Mouse (Mus musculus): ENCODE measurements around the gene Sprr2i. TPM values are rescaled to one million over a fixed set of nuclear protein-coding genes. Genes with fewer than 3 reads are reported as not detected.

The Sprr2i gene
- polyA plus RNA-seq, 2 experiments, result not detected

GRCm38 (mm10) chr3:92417782-92418181 is 10.0 kb downstream of the Sprr2i start, which contains the start of gene Sprr2j-ps:
TSS of gene Sprr2j-ps (plus strand) at chr3:92418082.
- H3K4me1 ChIP-seq (ENCODE audit: control insufficient read depth, insufficient read depth, low read length), result no peaks in the 10 kb centered on the region
- 81% methylated on average over 2 of the region's 2 CpGs for WGBS
- TF ChIP-seq POLR2A (IDR thresholded peaks at IDR 0.05; ENCODE audit: borderline replicate concordance, extremely low read depth, insufficient read depth, insufficient read length), result no peak
- no peak within 1 kb of the TSS for H3K27ac ChIP-seq (replicated peaks; ENCODE audit: low read depth, low read length)
- no peak within 1 kb of the TSS for H3K9ac ChIP-seq (ENCODE audit: low read depth, low read length, severe bottlenecking)
- no peaks in the 10 kb centered on the region for H3K36me3 ChIP-seq (ENCODE audit: control insufficient read depth, insufficient read depth, low read length)
- no peaks in the 10 kb centered on the region for H3K9me3 ChIP-seq (ENCODE audit: control insufficient read depth, low read length)
- no peak within 1 kb of the TSS for H3K4me2 ChIP-seq (replicated peaks; ENCODE audit: low read depth, low read length, severe bottlenecking)
- H3K27me3 ChIP-seq (ENCODE audit: control insufficient read depth, insufficient read depth, low read length), result no peaks in the 10 kb centered on the region
- no peak for DNase-seq (ENCODE audit: low spot score)
- no peak for ATAC-seq (ENCODE audit: low FRiP score, low read depth)
- H3K4me3 ChIP-seq (replicated peaks; ENCODE audit: low read length), result no peak within 1 kb of the TSS

GRCm38 (mm10) chr3:92429323-92429722 is 21.5 kb downstream of the Sprr2i start, which contains the start of gene Gm9774:
TSS of gene Gm9774 (minus strand) at chr3:92429423.
- TF ChIP-seq POLR2A (IDR thresholded peaks at IDR 0.05; ENCODE audit: borderline replicate concordance, extremely low read depth, insufficient read depth, insufficient read length), result no peak
- no peaks in the 10 kb centered on the region for H3K9me3 ChIP-seq (ENCODE audit: control insufficient read depth, low read length)
- DNase-seq (ENCODE audit: low spot score) (no peak), ATAC-seq (ENCODE audit: low FRiP score, low read depth) (no peak)
- no peak within 1 kb of the TSS for H3K9ac ChIP-seq (ENCODE audit: low read depth, low read length, severe bottlenecking)
- no peak within 1 kb of the TSS for H3K4me2 ChIP-seq (replicated peaks; ENCODE audit: low read depth, low read length, severe bottlenecking)
- no peak within 1 kb of the TSS for H3K27ac ChIP-seq (replicated peaks; ENCODE audit: low read depth, low read length)
- 86% methylated on average over 6 of the region's 6 CpGs for WGBS
- H3K4me3 ChIP-seq (replicated peaks; ENCODE audit: low read length), result no peak within 1 kb of the TSS
- no peaks in the 10 kb centered on the region for H3K36me3 ChIP-seq (ENCODE audit: control insufficient read depth, insufficient read depth, low read length)
- no peaks in the 10 kb centered on the region for H3K4me1 ChIP-seq (ENCODE audit: control insufficient read depth, insufficient read depth, low read length)
- H3K27me3 ChIP-seq (ENCODE audit: control insufficient read depth, insufficient read depth, low read length), result no peaks in the 10 kb centered on the region

DNA sequence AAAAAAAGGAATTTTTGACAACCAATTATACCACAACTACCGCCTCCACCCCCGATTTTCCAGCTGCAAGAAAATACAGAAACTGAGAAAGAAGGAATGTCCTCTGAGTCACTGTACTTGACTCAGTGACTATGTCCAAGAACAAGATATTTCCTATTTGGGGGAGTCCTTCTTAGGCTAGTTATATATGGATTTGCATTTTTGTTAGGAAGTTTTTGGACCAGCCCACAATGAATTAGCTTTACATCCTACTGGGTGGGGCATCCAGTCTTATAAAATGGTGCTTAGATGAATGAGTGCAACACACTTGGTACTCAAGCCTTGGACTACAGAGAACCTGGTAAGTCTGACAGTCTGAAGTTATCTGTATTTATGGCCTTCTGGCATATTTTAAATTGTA is 24.5 kb downstream of the Sprr2i start, which contains the start of gene Sprr2k:
TSS of gene Sprr2k (plus strand) at position 301 of the 400 bp plus-strand sequence.
- no peaks in the 10 kb centered on the region for H3K36me3 ChIP-seq (ENCODE audit: control insufficient read depth, insufficient read depth, low read length)
- ATAC-seq (ENCODE audit: low FRiP score, low read depth), result no peak
- no peaks in the 10 kb centered on the region for H3K9me3 ChIP-seq (ENCODE audit: control insufficient read depth, low read length)
- no peak within 1 kb of the TSS for H3K27ac ChIP-seq (replicated peaks; ENCODE audit: low read depth, low read length)
- 84% methylated on average over 2 of the region's 2 CpGs for WGBS
- no peak for DNase-seq (ENCODE audit: low spot score)
- no peaks in the 10 kb centered on the region for H3K4me1 ChIP-seq (ENCODE audit: control insufficient read depth, insufficient read depth, low read length)
- no peak within 1 kb of the TSS for H3K9ac ChIP-seq (ENCODE audit: low read depth, low read length, severe bottlenecking)
- H3K4me2 ChIP-seq (replicated peaks; ENCODE audit: low read depth, low read length, severe bottlenecking), result no peak within 1 kb of the TSS
- H3K4me3 ChIP-seq (replicated peaks; ENCODE audit: low read length), result no peak within 1 kb of the TSS
- no peaks in the 10 kb centered on the region for H3K27me3 ChIP-seq (ENCODE audit: control insufficient read depth, insufficient read depth, low read length)
- TF ChIP-seq POLR2A (IDR thresholded peaks at IDR 0.05; ENCODE audit: borderline replicate concordance, extremely low read depth, insufficient read depth, insufficient read length), result no peak

DNA sequence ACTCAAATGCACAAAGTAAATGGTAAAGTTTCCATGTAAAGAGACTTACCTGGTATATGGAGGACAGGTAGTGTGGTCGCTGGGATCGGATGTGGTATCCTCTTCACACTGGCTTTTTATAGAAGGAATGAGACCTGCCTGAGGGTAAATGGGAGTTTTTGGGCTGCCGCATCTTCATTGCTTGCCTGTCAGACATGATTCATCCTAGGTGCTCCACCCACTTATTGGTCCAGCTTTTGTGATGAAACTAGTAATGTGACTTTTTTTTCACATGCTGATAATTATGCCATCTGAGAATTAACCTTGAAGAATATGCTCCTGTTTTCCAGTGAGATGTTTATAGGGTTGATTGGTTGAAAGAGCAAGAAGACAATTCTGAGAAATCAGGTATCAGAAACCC is 30.9 kb downstream of the Sprr2i start, which contains the start of gene Sprr1b:
TSS of gene Sprr1b (minus strand) at position 101 of the 400 bp plus-strand sequence.
- no peaks in the 10 kb centered on the region for H3K36me3 ChIP-seq (ENCODE audit: control insufficient read depth, insufficient read depth, low read length)
- ATAC-seq (ENCODE audit: low FRiP score, low read depth), result no peak
- 82% methylated on average over 3 of the region's 3 CpGs for WGBS
- H3K4me1 ChIP-seq (ENCODE audit: control insufficient read depth, insufficient read depth, low read length), result no peaks in the 10 kb centered on the region
- no peaks in the 10 kb centered on the region for H3K27me3 ChIP-seq (ENCODE audit: control insufficient read depth, insufficient read depth, low read length)
- H3K9me3 ChIP-seq (ENCODE audit: control insufficient read depth, low read length), result no peaks in the 10 kb centered on the region
- no peak for DNase-seq (ENCODE audit: low spot score)
- H3K4me2 ChIP-seq (replicated peaks; ENCODE audit: low read depth, low read length, severe bottlenecking), result no peak within 1 kb of the TSS
- H3K4me3 ChIP-seq (replicated peaks; ENCODE audit: low read length), result no peak within 1 kb of the TSS
- H3K27ac ChIP-seq (replicated peaks; ENCODE audit: low read depth, low read length), result no peak within 1 kb of the TSS
- TF ChIP-seq POLR2A (IDR thresholded peaks at IDR 0.05; ENCODE audit: borderline replicate concordance, extremely low read depth, insufficient read depth, insufficient read length), result no peak
- H3K9ac ChIP-seq (ENCODE audit: low read depth, low read length, severe bottlenecking), result no peak within 1 kb of the TSS

DNA sequence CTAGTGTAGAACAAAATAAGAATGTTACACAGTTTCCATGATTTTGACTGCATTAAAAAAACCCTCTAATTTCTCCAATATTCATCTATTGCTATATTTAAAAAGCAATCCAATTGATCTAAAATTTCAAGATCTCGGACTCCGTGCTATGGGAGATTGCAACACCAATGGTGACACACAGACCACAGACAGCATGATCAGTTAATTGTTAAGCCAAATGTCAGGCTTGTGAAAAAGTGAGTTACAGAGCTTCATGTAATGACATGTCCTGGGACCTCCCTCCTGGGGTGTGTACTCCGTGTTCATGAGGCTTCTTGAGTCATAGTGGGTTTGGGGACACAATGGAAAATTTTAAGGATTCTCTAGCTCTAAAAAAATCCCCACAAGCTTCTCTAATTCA is 32.4 kb downstream of the Sprr2i start:
- WGBS, result 81% methylated on average over 3 of the region's 3 CpGs
- no peak for TF ChIP-seq POLR2A (IDR thresholded peaks at IDR 0.05; ENCODE audit: borderline replicate concordance, extremely low read depth, insufficient read depth, insufficient read length)
- Histone ChIP-seq H3K27ac (replicated peaks; ENCODE audit: low read depth, low read length) (no peak overlapping the region), H3K9ac (ENCODE audit: low read depth, low read length, severe bottlenecking) (no peak overlapping the region), H3K27me3 (ENCODE audit: control insufficient read depth, insufficient read depth, low read length) (no peaks in the 10 kb centered on the region), H3K4me2 (replicated peaks; ENCODE audit: low read depth, low read length, severe bottlenecking) (no peak overlapping the region), H3K36me3 (ENCODE audit: control insufficient read depth, insufficient read depth, low read length) (no peaks in the 10 kb centered on the region), H3K4me3 (replicated peaks; ENCODE audit: low read length) (no peak overlapping the region), H3K4me1 (ENCODE audit: control insufficient read depth, insufficient read depth, low read length) (no peaks in the 10 kb centered on the region), H3K9me3 (ENCODE audit: control insufficient read depth, low read length) (no peaks in the 10 kb centered on the region)
- ATAC-seq (ENCODE audit: low FRiP score, low read depth), result no peak
- no peak for DNase-seq (ENCODE audit: low spot score)

DNA sequence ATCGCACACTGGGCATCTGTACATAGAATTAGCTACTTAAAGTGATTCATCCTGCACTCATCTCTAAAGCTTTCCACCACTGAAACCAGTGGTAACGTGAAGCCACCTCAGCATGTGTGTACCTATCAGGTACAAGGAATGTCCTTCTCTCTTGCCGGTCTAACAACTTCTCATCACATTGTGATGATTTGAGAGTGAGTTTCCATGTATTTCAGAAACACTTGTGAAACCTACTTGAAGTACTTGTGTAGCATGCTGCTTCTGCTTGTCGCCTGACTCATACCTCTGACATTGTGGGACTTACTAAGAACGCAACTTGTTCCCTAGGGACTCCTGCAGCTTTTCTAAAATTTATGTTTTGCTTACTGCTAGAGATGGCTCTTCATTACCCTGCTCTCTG is 47.4 kb downstream of the Sprr2i start:
- Histone ChIP-seq H3K9ac (ENCODE audit: low read depth, low read length, severe bottlenecking) (no peak overlapping the region), H3K9me3 (ENCODE audit: control insufficient read depth, low read length) (no peaks in the 10 kb centered on the region), H3K36me3 (ENCODE audit: control insufficient read depth, insufficient read depth, low read length) (no peaks in the 10 kb centered on the region), H3K27me3 (ENCODE audit: control insufficient read depth, insufficient read depth, low read length) (no peaks in the 10 kb centered on the region), H3K4me3 (replicated peaks; ENCODE audit: low read length) (no peak overlapping the region), H3K27ac (replicated peaks; ENCODE audit: low read depth, low read length) (no peak overlapping the region), H3K4me2 (replicated peaks; ENCODE audit: low read depth, low read length, severe bottlenecking) (no peak overlapping the region), H3K4me1 (ENCODE audit: control insufficient read depth, insufficient read depth, low read length) (no peaks in the 10 kb centered on the region)
- 78% methylated on average over 5 of the region's 5 CpGs for WGBS
- DNase-seq (ENCODE audit: low spot score), result no peak
- no peak for TF ChIP-seq POLR2A (IDR thresholded peaks at IDR 0.05; ENCODE audit: borderline replicate concordance, extremely low read depth, insufficient read depth, insufficient read length)
- ATAC-seq (ENCODE audit: low FRiP score, low read depth), result no peak
